Mouse (Mus musculus): ENCODE results near the gene Rnf2.

DNA sequence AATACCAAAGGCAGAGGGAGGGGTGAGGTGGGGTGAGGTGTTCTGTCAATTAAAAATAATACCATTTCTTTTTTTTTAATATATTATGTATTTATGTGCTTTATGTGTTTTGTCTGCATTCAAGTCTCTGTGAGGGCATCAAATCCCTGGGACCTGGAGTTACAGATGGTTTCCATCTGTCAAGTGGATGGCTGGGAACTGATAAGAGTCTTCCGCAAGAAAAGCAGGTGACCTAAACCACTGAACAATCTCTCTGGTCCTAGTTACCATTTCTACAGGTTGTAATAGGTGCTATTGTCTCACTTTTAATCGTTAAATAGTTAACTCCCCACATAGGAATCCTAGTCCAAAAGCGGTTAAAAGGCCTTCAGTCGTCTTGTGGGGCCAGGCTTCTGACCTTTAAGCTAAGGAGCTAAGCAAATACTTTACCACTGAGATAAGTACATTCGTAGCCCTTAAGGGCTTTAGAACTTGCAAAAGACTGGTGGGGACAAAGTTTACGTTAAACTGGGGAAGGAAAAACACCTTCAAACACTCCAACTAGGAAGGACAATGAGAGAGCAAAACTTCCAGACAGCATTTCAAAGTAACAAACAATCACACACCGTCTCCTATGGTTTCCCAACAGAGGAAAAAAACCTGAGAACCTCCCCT lies 73.7 kb downstream of the Rnf2 start:
- TF ChIP-seq CTCF (IDR thresholded peaks at IDR 0.05; ENCODE audit: low read depth) (no peak), EP300 (IDR thresholded peaks at IDR 0.05; ENCODE audit: low read depth) (no peak)
